Mouse (Mus musculus): ENCODE data around the gene Tnrc6c. TPM values are rescaled to one million over a fixed set of nuclear protein-coding genes. Genes with fewer than 3 reads are reported as not detected.
A peak's percentile ranks its signal among the peaks of the same experiment; 100 is the strongest.

The Tnrc6c gene
- total and polyA plus RNA-seq, 3 experiments, result 17.7 to 30.3 (median 28.5) TPM

DNA sequence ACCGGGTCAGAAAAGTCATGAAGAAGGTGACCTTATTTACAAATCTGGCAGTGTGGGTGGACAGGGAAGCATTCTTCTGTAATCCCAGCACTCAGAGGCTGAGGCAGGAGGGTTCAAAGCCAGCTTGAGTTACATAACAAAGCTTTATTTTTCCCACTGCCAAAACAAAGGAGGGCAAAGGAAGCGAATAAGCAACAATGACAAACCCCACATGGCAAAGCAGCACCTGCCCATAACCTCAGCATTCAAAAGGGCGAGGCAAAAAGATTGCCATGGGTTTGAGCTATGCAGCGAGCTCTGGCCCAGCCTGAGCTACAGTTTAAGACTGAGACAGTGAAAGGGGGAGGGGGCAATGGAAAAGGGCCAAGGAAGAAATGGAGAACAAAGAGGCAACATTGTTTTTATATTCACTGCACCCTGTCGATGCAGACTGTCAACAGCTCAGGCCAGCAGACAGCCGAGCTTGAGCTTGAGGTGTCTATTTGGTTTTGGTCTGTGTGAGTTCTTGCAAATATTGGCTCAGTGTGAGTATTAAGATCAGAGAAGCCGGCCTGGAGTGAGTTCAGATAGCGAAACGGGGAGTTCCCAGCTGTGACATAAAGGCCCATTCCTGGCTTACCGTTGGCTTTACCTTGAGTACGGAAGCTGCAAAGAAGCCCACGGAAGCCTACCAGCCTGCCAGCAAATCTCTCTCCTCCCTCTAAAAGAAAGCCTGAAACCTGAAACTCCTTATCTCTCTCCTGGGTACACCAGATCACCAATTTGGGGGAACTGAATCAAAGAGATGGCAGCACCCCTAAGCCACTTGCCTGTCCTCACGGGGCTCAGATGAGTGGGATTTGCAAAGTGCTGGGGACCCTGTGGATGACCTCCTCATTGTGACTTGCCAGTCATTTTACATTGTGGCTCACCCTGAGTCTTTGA is 3.1 kb upstream of the Tnrc6c start:
- peaks cover 4% of the 10 kb centered on the region for H3K4me1 ChIP-seq (ENCODE audit: control insufficient read depth, insufficient read depth, low read length)
- H3K9ac ChIP-seq (ENCODE audit: low read depth, low read length), result no peak overlapping the region
- H3K79me2 ChIP-seq (replicated peaks; ENCODE audit: control insufficient read depth, insufficient read depth, low read length), result peaks cover 4% of the 10 kb centered on the region
- no peak overlapping the region for H3K4me3 ChIP-seq
- no peaks in the 10 kb centered on the region for H3K27me3 ChIP-seq (ENCODE audit: control insufficient read depth, insufficient read depth, low read length)
- intact Hi-C loops (cut with DNase I), result loop anchor here (5.0 kb wide), 1 partner anchor 39 kb away; no protein-coding TSS in a partner anchor
- no peak for DNase-seq
- TF ChIP-seq CTCF (IDR thresholded peaks at IDR 0.05) (no peak), EP300 (IDR thresholded peaks at IDR 0.05; ENCODE audit: insufficient read depth, low read depth, low read length) (no peak), POLR2A (IDR thresholded peaks at IDR 0.05; ENCODE audit: insufficient read depth, low read depth, low read length) (no peak)
- 69% methylated on average over 13 of the region's 13 CpGs for WGBS
- no peak overlapping the region for H3K27ac ChIP-seq
- H3K36me3 ChIP-seq (ENCODE audit: control insufficient read depth, insufficient read depth, low read length), result no peaks in the 10 kb centered on the region

- Histone ChIP-seq H3K9ac (ENCODE audit: low read depth, low read length) (no peak overlapping the region), H3K36me3 (ENCODE audit: control insufficient read depth, insufficient read depth, low read length) (peaks cover 8% of the 10 kb centered on the region), H3K79me2 (replicated peaks; ENCODE audit: control insufficient read depth, insufficient read depth, low read length) (peaks cover 4% of the 10 kb centered on the region), H3K4me1 (ENCODE audit: control insufficient read depth, insufficient read depth, low read length) (peaks cover 9% of the 10 kb centered on the region), H3K4me3 (no peak overlapping the region), H3K27me3 (ENCODE audit: control insufficient read depth, insufficient read depth, low read length) (no peaks in the 10 kb centered on the region), H3K27ac (no peak overlapping the region; the same call in 1 of the 2 replicates)
- 80% methylated on average over 3 of the region's 3 CpGs for WGBS
- TF ChIP-seq EP300 (IDR thresholded peaks at IDR 0.05; ENCODE audit: insufficient read depth, low read depth, low read length), result no peak
- no peak for DNase-seq
- intact Hi-C loops (cut with DNase I), result loop anchor here (5.0 kb wide), 1 partner anchor 41 kb away; no protein-coding TSS in a partner anchor
These were observed 1.2 kb upstream of the Tnrc6c start for GRCm38 (mm10) chr11:117652907-117653306.

GRCm38 (mm10) chr11:117654380-117654924 is 363 bp downstream of the Tnrc6c start:
- WGBS, result 1% methylated on average over 50 of the region's 71 CpGs
- DNase-seq, result peak; percentile 98 to 100
- peak overlapping the region; percentile 95 for H3K9ac ChIP-seq (ENCODE audit: low read depth, low read length)
- H3K4me1 ChIP-seq (ENCODE audit: control insufficient read depth, insufficient read depth, low read length), result peaks cover 13% of the 10 kb centered on the region
- H3K36me3 ChIP-seq (ENCODE audit: control insufficient read depth, insufficient read depth, low read length), result peaks cover 8% of the 10 kb centered on the region
- peaks cover 4% of the 10 kb centered on the region for H3K79me2 ChIP-seq (replicated peaks; ENCODE audit: control insufficient read depth, insufficient read depth, low read length)
- peak overlapping the region; percentile 97 for H3K4me3 ChIP-seq
- H3K27me3 ChIP-seq (ENCODE audit: control insufficient read depth, insufficient read depth, low read length), result no peaks in the 10 kb centered on the region
- H3K27ac ChIP-seq, result peak overlapping the region; percentile 98
- TF ChIP-seq POLR2A (IDR thresholded peaks at IDR 0.05; ENCODE audit: insufficient read depth, low read depth, low read length) (peak; percentile 100), EP300 (IDR thresholded peaks at IDR 0.05; ENCODE audit: insufficient read depth, low read depth, low read length) (no peak), CTCF (IDR thresholded peaks at IDR 0.05) (no peak)
- intact Hi-C loops (cut with DNase I), result loop anchor here (2.0 to 5.0 kb wide), 3 partner anchors 42 to 270 kb away; no protein-coding TSS in a partner anchor

- Histone ChIP-seq H3K9ac (ENCODE audit: low read depth, low read length) (peak overlapping the region; percentile 95), H3K27ac (peak overlapping the region; percentile 87), H3K36me3 (ENCODE audit: control insufficient read depth, insufficient read depth, low read length) (peaks cover 8% of the 10 kb centered on the region), H3K79me2 (replicated peaks; ENCODE audit: control insufficient read depth, insufficient read depth, low read length) (peaks cover 5% of the 10 kb centered on the region), H3K27me3 (ENCODE audit: control insufficient read depth, insufficient read depth, low read length) (no peaks in the 10 kb centered on the region), H3K4me3 (peak overlapping the region; percentile 74), H3K4me1 (ENCODE audit: control insufficient read depth, insufficient read depth, low read length) (peaks cover 13% of the 10 kb centered on the region)
- intact Hi-C loops (cut with DNase I), result loop anchor here (1.0 to 5.0 kb wide), 4 partner anchors 43 to 270 kb away; no protein-coding TSS in a partner anchor
- DNase-seq, result no peak
- TF ChIP-seq CTCF (IDR thresholded peaks at IDR 0.05), result no peak
- TF ChIP-seq POLR2A (IDR thresholded peaks at IDR 0.05; ENCODE audit: insufficient read depth, low read depth, low read length), result no peak
- TF ChIP-seq EP300 (IDR thresholded peaks at IDR 0.05; ENCODE audit: insufficient read depth, low read depth, low read length), result no peak
- WGBS, result 2% methylated on average over 50 of the region's 66 CpGs
These were observed 824 bp downstream of the Tnrc6c start for GRCm38 (mm10) chr11:117654934-117655291.

- H3K4me1 ChIP-seq (ENCODE audit: control insufficient read depth, insufficient read depth, low read length), result peaks cover 13% of the 10 kb centered on the region
- H3K36me3 ChIP-seq (ENCODE audit: control insufficient read depth, insufficient read depth, low read length), result peaks cover 8% of the 10 kb centered on the region
- intact Hi-C loops (cut with DNase I), result loop anchor here (1.0 to 2.0 kb wide), 3 partner anchors 57 to 271 kb away; no protein-coding TSS in a partner anchor
- no peak for TF ChIP-seq EP300 (IDR thresholded peaks at IDR 0.05; ENCODE audit: insufficient read depth, low read depth, low read length)
- TF ChIP-seq POLR2A (IDR thresholded peaks at IDR 0.05; ENCODE audit: insufficient read depth, low read depth, low read length), result no peak
- TF ChIP-seq CTCF (IDR thresholded peaks at IDR 0.05), result peak; percentile 21; the same call in 1 of the 2 replicates
- peak; percentile 56 to 76 for DNase-seq
- WGBS, result under 1% methylated on average over 80 of the region's 80 CpGs
- H3K9ac ChIP-seq (ENCODE audit: low read depth, low read length), result peak overlapping the region; percentile 95
- no peaks in the 10 kb centered on the region for H3K27me3 ChIP-seq (ENCODE audit: control insufficient read depth, insufficient read depth, low read length)
- peak overlapping the region; percentile 87 for H3K27ac ChIP-seq
- H3K4me3 ChIP-seq, result peak overlapping the region; percentile 74
- H3K79me2 ChIP-seq (replicated peaks; ENCODE audit: control insufficient read depth, insufficient read depth, low read length), result peaks cover 9% of the 10 kb centered on the region
These were observed 1.4 kb downstream of the Tnrc6c start for GRCm38 (mm10) chr11:117655292-117656076.

All from heart, adult 2 months (tissue).